Mouse (Mus musculus) kidney, embryonic 16.5 days (tissue): ENCODE data around the gene Gprc6a. TPM values are rescaled to one million over a fixed set of nuclear protein-coding genes. Genes with fewer than 3 reads are reported as not detected.

Experiments used
- ATAC-seq: fragments of 200-750 bp; cut with Nextera tagmentation; 2 replicates; pipeline ENCODE4 v1.8.0; 2017; ENCODE audit warnings: moderate TSS enrichment; ENCODE audit not compliant: low FRiP score, low TSS enrichment
- H3K27ac ChIP-seq: fragments of 300-500 bp; sonication (generic); 2 replicates; pipeline ENCODE4 v1.5.1; 2014; ENCODE audit warnings: low read length
- H3K27me3 ChIP-seq: fragments of 300-500 bp; sonication (generic); 2 replicates; pipeline ENCODE4 v1.6.1; 2014; ENCODE audit warnings: low read length, control low read depth, mixed read lengths; ENCODE audit not compliant: insufficient read depth
- H3K36me3 ChIP-seq: fragments of 300-500 bp; sonication (generic); 2 replicates; pipeline ENCODE4 v1.6.1; 2014; ENCODE audit warnings: low read length, control low read depth, mixed read lengths; ENCODE audit not compliant: insufficient read depth
- H3K4me1 ChIP-seq: fragments of 300-500 bp; sonication (generic); 2 replicates; pipeline ENCODE4 v1.6.1; 2014; ENCODE audit warnings: low read length, control low read depth, mixed read lengths; ENCODE audit not compliant: insufficient read depth
- H3K4me2 ChIP-seq: fragments of 300-500 bp; sonication (generic); replicated peaks from 2 replicates; pipeline ENCODE4 v1.6.1; 2014; ENCODE audit warnings: low read depth, low read length
- H3K4me3 ChIP-seq: fragments of 300-500 bp; sonication (generic); 2 replicates; pipeline ENCODE4 v1.5.1; 2014; ENCODE audit warnings: mild to moderate bottlenecking, low read length
- H3K9ac ChIP-seq: fragments of 300-500 bp; sonication (generic); replicated peaks from 2 replicates; pipeline ENCODE4 v1.6.1; 2014; ENCODE audit warnings: low read length
- H3K9me3 ChIP-seq: fragments of 300-500 bp; sonication (generic); 2 replicates; pipeline ENCODE4 v1.6.1; 2016; ENCODE audit warnings: low read length, control low read depth
- WGBS: fragments of 180-500 bp; shearing (Covaris S2); extraction: QIAGEN DNeasy Blood & Tissue Kit; methylation state at CpG from one replicate; pipeline ENCODE4 v1.1.7; 2014; 5-methylcytosine and 5-hydroxymethylcytosine counted together
- polyA plus RNA-seq: library from polyadenylated mRNA; unstranded; fragments of >200 nt; fragmentation: Nextera tagmentation; extraction: Ambion mirVana; gene quantifications from 2 replicates; pipeline ENCODE4 v1.2.1, GENCODE M21; 2015

The Gprc6a gene
- polyA plus RNA-seq, 1 experiment from 2014 or later = 0.14 TPM

DNA sequence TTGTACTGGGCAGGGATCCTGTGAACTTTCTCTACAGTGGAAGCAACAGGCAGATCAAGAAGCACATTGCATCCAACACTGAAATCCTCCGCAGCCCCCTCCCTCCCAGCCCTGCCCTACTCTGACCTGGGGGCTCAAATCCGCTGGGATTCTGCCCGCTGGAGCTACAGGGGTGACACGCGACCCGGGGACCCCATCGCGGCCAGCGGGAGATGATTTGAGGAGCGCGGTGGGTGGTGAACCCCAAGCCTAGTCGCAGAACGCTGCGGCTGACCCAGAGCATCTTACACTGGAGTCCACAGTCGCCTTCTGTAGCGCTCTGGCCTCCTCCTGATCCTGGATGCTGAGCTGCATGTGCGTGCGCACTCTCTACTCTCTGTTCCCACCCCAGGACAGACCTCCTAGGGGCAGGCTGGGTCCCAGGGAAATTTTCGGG lies 41.1 kb downstream of the Gprc6a start, which contains the start of gene Fam162b:
TSS of gene Fam162b (minus strand) at position 379 of the 436 bp plus-strand sequence.
- peaks cover 4% of the 10 kb centered on the region; the same call in 1 of the 2 replicates for H3K27me3 ChIP-seq
- peaks cover 7% of the 10 kb centered on the region; the same call in 1 of the 2 replicates for H3K4me1 ChIP-seq
- H3K27ac ChIP-seq = no peak within 1 kb of the TSS
- peak within 1 kb of the TSS; percentile 39 for H3K4me3 ChIP-seq
- H3K4me2 ChIP-seq = peak within 1 kb of the TSS; percentile 66
- no peak within 1 kb of the TSS for H3K9ac ChIP-seq
- no peaks in the 10 kb centered on the region for H3K9me3 ChIP-seq
- 2% methylated on average over 19 of the region's 19 CpGs for WGBS
- no peaks in the 10 kb centered on the region for H3K36me3 ChIP-seq
- ATAC-seq = peak; percentile 76

DNA sequence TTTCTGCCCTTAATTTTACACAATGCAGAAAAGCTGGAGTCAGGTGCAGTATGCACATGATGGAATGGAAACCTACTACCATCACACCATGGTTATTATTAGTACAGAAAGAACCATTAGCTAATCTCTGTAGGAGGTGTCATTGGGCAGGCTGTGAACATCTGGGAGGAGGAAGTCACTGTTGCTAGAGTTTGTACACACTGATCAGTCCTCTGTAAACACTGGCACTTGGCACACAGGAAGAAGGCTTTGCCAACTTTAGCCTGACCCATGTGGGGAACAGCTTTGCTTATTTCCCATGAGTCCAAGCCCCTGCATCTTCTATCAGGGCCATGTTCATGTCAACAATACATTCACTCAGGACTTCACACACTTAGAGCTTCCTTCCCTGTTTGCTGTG lies 46.3 kb downstream of the Gprc6a start:
- ATAC-seq = no peak
- Histone ChIP-seq H3K27me3 (peaks cover 4% of the 10 kb centered on the region; the same call in 1 of the 2 replicates), H3K9ac (no peak overlapping the region), H3K4me2 (no peak overlapping the region), H3K27ac (no peak overlapping the region), H3K4me1 (0 out of 2 replicates have a peak, but pooled peaks cover 2% of the 10 kb centered on the region), H3K9me3 (no peaks in the 10 kb centered on the region), H3K4me3 (no peak overlapping the region), H3K36me3 (no peaks in the 10 kb centered on the region)

DNA sequence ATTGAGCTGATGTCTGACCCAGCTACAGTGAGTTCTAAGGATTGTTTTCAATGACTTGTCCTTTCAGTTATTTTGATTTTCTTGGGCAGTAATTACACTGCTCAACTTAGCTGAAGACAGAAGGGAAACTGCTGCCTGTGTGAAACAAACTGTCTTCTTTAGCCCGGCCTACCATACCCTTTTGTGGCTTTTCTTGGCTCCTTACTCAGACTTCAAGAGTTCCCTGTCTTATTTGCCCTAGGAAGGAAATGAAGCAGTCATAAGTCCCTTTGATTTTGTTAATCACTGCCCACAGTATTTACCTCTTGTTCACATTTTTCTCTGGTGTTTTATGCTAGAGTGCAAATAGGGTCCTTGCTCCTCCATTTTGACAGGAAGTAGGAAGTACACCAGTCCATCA lies 46.9 kb downstream of the Gprc6a start:
- no peak for ATAC-seq
- H3K36me3 ChIP-seq = no peaks in the 10 kb centered on the region
- WGBS = 73% methylated on average over 1 of the region's 1 CpGs
- H3K4me2 ChIP-seq = no peak overlapping the region
- no peak overlapping the region for H3K27ac ChIP-seq
- H3K9ac ChIP-seq = no peak overlapping the region
- 0 out of 2 replicates have a peak, but pooled peaks cover under 1% of the 10 kb centered on the region for H3K27me3 ChIP-seq
- no peaks in the 10 kb centered on the region for H3K9me3 ChIP-seq
- no peak overlapping the region for H3K4me3 ChIP-seq
- no peaks in the 10 kb centered on the region for H3K4me1 ChIP-seq

DNA sequence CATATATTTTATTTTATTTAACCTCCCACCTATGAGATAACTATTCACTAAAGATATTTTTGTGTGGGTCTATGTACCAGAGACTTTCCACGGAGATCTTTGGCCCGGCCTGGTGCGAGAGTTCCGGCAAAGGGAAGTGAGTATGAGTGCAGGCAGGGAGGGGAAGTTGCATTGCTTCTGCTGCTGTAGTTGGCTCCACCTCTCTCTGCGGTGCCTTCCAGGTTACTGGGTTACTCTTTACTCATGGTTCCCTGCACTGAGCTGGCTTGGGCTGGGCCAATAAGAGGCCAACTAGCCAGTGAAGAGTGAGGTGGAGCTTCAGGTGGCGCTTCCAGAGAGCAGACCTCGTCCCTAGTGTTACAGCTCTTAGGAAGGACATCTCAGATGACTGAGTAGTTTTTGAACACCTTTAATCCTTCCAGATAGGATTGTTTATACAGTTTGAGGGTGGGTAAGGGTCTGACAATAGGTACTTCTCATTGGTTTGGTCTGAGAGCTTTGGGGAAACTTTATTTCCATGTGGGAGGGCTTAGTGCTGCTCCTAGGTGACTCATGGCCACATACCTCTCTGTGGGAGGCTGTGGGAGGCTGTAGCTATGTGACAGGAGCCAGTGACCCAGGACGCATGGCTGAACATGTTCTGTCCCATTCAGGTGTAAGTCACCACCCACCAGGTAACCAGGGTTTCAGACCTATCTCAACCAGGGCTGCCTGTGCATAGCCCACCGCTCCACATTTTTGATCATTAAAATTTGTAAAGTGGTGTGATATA lies 59.9 kb downstream of the Gprc6a start:
- peak; percentile 75 for ATAC-seq
- Histone ChIP-seq H3K4me3 (no peak overlapping the region), H3K36me3 (no peaks in the 10 kb centered on the region), H3K9me3 (no peaks in the 10 kb centered on the region), H3K4me1 (no peaks in the 10 kb centered on the region), H3K27ac (no peak overlapping the region), H3K4me2 (no peak overlapping the region), H3K9ac (no peak overlapping the region), H3K27me3 (no peaks in the 10 kb centered on the region)
- WGBS = 71% methylated on average over 9 of the region's 9 CpGs

Other genes with a start within 250 kb of the Gprc6a start
- 0.87 and 0.96 TPM in 2 replicates for gene Gm49339, start 150.8 kb downstream of the Gprc6a start, polyA plus RNA-seq
- 0.72 and 0.81 TPM in 2 replicates for gene Lilr4b, start 150.8 kb downstream of the Gprc6a start, polyA plus RNA-seq
- gene Lilrb4a, start 140.5 kb downstream of the Gprc6a start, polyA plus RNA-seq = 1.2 and 2.0 TPM in 2 replicates
- 2.2 and 2.4 TPM in 2 replicates for gene Fam162b, start 40.9 kb downstream of the Gprc6a start, polyA plus RNA-seq
- gene Rfx6, start 46.3 kb upstream of the Gprc6a start, polyA plus RNA-seq = not detected in 2 replicates